Mouse (Mus musculus) heart, embryonic 13.5 days (tissue): ENCODE measurements around the gene Tmem132c. TPM values are rescaled to one million over a fixed set of nuclear protein-coding genes. Genes with fewer than 3 reads are reported as not detected.
A peak's percentile ranks its signal among the peaks of the same experiment; 100 is the strongest.

Experiments used
- ATAC-seq: fragments of 200-750 bp; cut with Nextera tagmentation; 2 replicates; pipeline ENCODE4 v1.8.0; 2017; ENCODE audit warnings: moderate TSS enrichment; ENCODE audit not compliant: insufficient number of reproducible peaks, low FRiP score, low TSS enrichment; ENCODE audit errors: extremely low read depth
- H3K27ac ChIP-seq: fragments of 300-500 bp; sonication (generic); replicated peaks from 2 replicates; pipeline ENCODE4 v1.5.1; 2015; ENCODE audit warnings: moderate library complexity, mild to moderate bottlenecking, inconsistent platforms
- H3K27me3 ChIP-seq: fragments of 300-500 bp; sonication (generic); replicated peaks from 2 replicates; pipeline ENCODE4 v1.6.1; 2015; ENCODE audit warnings: mild to moderate bottlenecking, inconsistent platforms
- H3K36me3 ChIP-seq: fragments of 300-500 bp; sonication (generic); 2 replicates; pipeline ENCODE4 v1.6.1; 2015; ENCODE audit warnings: mild to moderate bottlenecking, inconsistent platforms
- H3K4me1 ChIP-seq: fragments of 300-500 bp; sonication (generic); 2 replicates; pipeline ENCODE4 v1.6.1; 2015; ENCODE audit warnings: inconsistent platforms
- H3K4me2 ChIP-seq: fragments of 300-500 bp; sonication (generic); 2 replicates; pipeline ENCODE4 v1.6.1; 2015; ENCODE audit warnings: inconsistent platforms, mild to moderate bottlenecking, moderate library complexity
- H3K4me3 ChIP-seq: fragments of 300-500 bp; sonication (generic); 2 replicates; pipeline ENCODE4 v1.5.1; 2015; ENCODE audit warnings: moderate library complexity, mild to moderate bottlenecking, inconsistent platforms
- H3K9ac ChIP-seq: fragments of 300-500 bp; sonication (generic); 2 replicates; pipeline ENCODE4 v1.6.1; 2015; ENCODE audit warnings: inconsistent platforms, mild to moderate bottlenecking, moderate library complexity
- H3K9me3 ChIP-seq: fragments of 300-500 bp; sonication (generic); 2 replicates; pipeline ENCODE4 v1.6.1; 2016; ENCODE audit warnings: inconsistent platforms
- WGBS: fragments of 180-500 bp; shearing (Covaris S2); methylation state at CpG from one replicate; pipeline ENCODE4 v1.1.7; 2015; ENCODE audit warnings: mixed read lengths; 5-methylcytosine and 5-hydroxymethylcytosine counted together
- polyA plus RNA-seq: library from polyadenylated mRNA; unstranded; fragments of >200 nt; fragmentation: Nextera tagmentation; extraction: Ambion mirVana; gene quantifications from 2 replicates; pipeline ENCODE4 v1.2.1, GENCODE M21; 2015

The Tmem132c gene
- polyA plus RNA-seq, 1 experiment from 2014 or later = 2.9 TPM

GRCm38 (mm10) chr5:127286886-127287285 is 45.3 kb downstream of the Tmem132c start:
- Histone ChIP-seq H3K4me3 (no peak overlapping the region), H3K4me1 (peaks cover 21% of the 10 kb centered on the region), H3K27me3 (no peaks in the 10 kb centered on the region), H3K4me2 (no peak overlapping the region), H3K9me3 (0 out of 2 replicates have a peak, but pooled peaks cover 3% of the 10 kb centered on the region), H3K27ac (no peak overlapping the region), H3K36me3 (no peaks in the 10 kb centered on the region), H3K9ac (no peak overlapping the region)
- WGBS = 58% methylated on average over 5 of the region's 5 CpGs
- no peak for ATAC-seq

GRCm38 (mm10) chr5:127289659-127290058 is 48.1 kb downstream of the Tmem132c start:
- Histone ChIP-seq H3K36me3 (no peaks in the 10 kb centered on the region), H3K4me3 (no peak overlapping the region), H3K4me1 (peaks cover 10% of the 10 kb centered on the region), H3K27me3 (no peaks in the 10 kb centered on the region), H3K4me2 (no peak overlapping the region), H3K27ac (no peak overlapping the region), H3K9me3 (0 out of 2 replicates have a peak, but pooled peaks cover 3% of the 10 kb centered on the region), H3K9ac (no peak overlapping the region)
- ATAC-seq = no peak
- 91% methylated on average over 8 of the region's 8 CpGs for WGBS

- WGBS = 66% methylated on average over 17 of the region's 17 CpGs
- H3K9me3 ChIP-seq = 0 out of 2 replicates have a peak, but pooled peaks cover 3% of the 10 kb centered on the region
- no peak for ATAC-seq
- peak overlapping the region; percentile 8; the same call in 1 of the 2 replicates for H3K4me2 ChIP-seq
- peak overlapping the region; percentile 67 for H3K27ac ChIP-seq
- peaks cover 13% of the 10 kb centered on the region for H3K4me1 ChIP-seq
- no peaks in the 10 kb centered on the region for H3K27me3 ChIP-seq
- no peak overlapping the region for H3K4me3 ChIP-seq
- H3K36me3 ChIP-seq = no peaks in the 10 kb centered on the region
- no peak overlapping the region for H3K9ac ChIP-seq
Observed at GRCm38 (mm10) chr5:127290461-127291250, 49.0 kb downstream of the Tmem132c start.

- Histone ChIP-seq H3K9me3 (0 out of 2 replicates have a peak, but pooled peaks cover 3% of the 10 kb centered on the region), H3K4me1 (peaks cover 13% of the 10 kb centered on the region), H3K4me2 (no peak overlapping the region), H3K4me3 (no peak overlapping the region), H3K9ac (no peak overlapping the region), H3K27me3 (no peaks in the 10 kb centered on the region), H3K27ac (no peak overlapping the region), H3K36me3 (no peaks in the 10 kb centered on the region)
- ATAC-seq = no peak
- WGBS = 58% methylated on average over 7 of the region's 7 CpGs
Observed at GRCm38 (mm10) chr5:127291581-127291980, 50.0 kb downstream of the Tmem132c start.

- H3K27ac ChIP-seq = no peak overlapping the region
- 70% methylated on average over 3 of the region's 3 CpGs for WGBS
- 0 out of 2 replicates have a peak, but pooled peaks cover 3% of the 10 kb centered on the region for H3K9me3 ChIP-seq
Observed at GRCm38 (mm10) chr5:127293698-127294097, 52.1 kb downstream of the Tmem132c start.

GRCm38 (mm10) chr5:127297461-127297860 is 55.9 kb downstream of the Tmem132c start:
- 70% methylated on average over 5 of the region's 5 CpGs for WGBS
- H3K27me3 ChIP-seq = no peaks in the 10 kb centered on the region

More at GRCm38 (mm10) chr5:127293698-127294097, 52.1 kb downstream of the Tmem132c start:
- no peak for ATAC-seq
- no peaks in the 10 kb centered on the region for H3K36me3 ChIP-seq
- H3K27me3 ChIP-seq = no peaks in the 10 kb centered on the region
- no peak overlapping the region for H3K4me3 ChIP-seq
- no peak overlapping the region for H3K9ac ChIP-seq
- H3K4me2 ChIP-seq = no peak overlapping the region
- H3K4me1 ChIP-seq = peaks cover 19% of the 10 kb centered on the region

GRCm38 (mm10) chr5:127298060-127298459 is 56.5 kb downstream of the Tmem132c start:
- WGBS = 47% methylated on average over 2 of the region's 2 CpGs
- ATAC-seq = no peak
- no peak overlapping the region for H3K9ac ChIP-seq
- no peak overlapping the region for H3K4me3 ChIP-seq
- peaks cover 35% of the 10 kb centered on the region for H3K4me1 ChIP-seq
- H3K9me3 ChIP-seq = no peaks in the 10 kb centered on the region
- H3K4me2 ChIP-seq = no peak overlapping the region
- H3K27ac ChIP-seq = no peak overlapping the region
- no peaks in the 10 kb centered on the region for H3K36me3 ChIP-seq
- no peaks in the 10 kb centered on the region for H3K27me3 ChIP-seq

More at GRCm38 (mm10) chr5:127297461-127297860, 55.9 kb downstream of the Tmem132c start:
- Histone ChIP-seq H3K36me3 (no peaks in the 10 kb centered on the region), H3K9ac (no peak overlapping the region), H3K4me1 (peaks cover 35% of the 10 kb centered on the region), H3K27ac (no peak overlapping the region), H3K9me3 (no peaks in the 10 kb centered on the region), H3K4me3 (no peak overlapping the region), H3K4me2 (no peak overlapping the region)
- ATAC-seq = no peak

- Histone ChIP-seq H3K4me2 (no peak overlapping the region), H3K27me3 (no peaks in the 10 kb centered on the region), H3K9ac (no peak overlapping the region), H3K27ac (no peak overlapping the region), H3K9me3 (no peaks in the 10 kb centered on the region), H3K4me3 (no peak overlapping the region), H3K4me1 (peaks cover 35% of the 10 kb centered on the region), H3K36me3 (no peaks in the 10 kb centered on the region)
- ATAC-seq = no peak
- WGBS = 32% methylated on average over 1 of the region's 1 CpGs
Observed at GRCm38 (mm10) chr5:127299010-127299409, 57.4 kb downstream of the Tmem132c start.

- no peak overlapping the region for H3K4me3 ChIP-seq
- H3K27me3 ChIP-seq = no peaks in the 10 kb centered on the region
- 37% methylated on average over 8 of the region's 8 CpGs for WGBS
- H3K9ac ChIP-seq = no peak overlapping the region
- H3K9me3 ChIP-seq = no peaks in the 10 kb centered on the region
- H3K36me3 ChIP-seq = no peaks in the 10 kb centered on the region
- H3K4me2 ChIP-seq = peak overlapping the region; percentile 5; the same call in 1 of the 2 replicates
- ATAC-seq = no peak
- peaks cover 31% of the 10 kb centered on the region for H3K4me1 ChIP-seq
- peak overlapping the region; percentile 40 for H3K27ac ChIP-seq
Observed at GRCm38 (mm10) chr5:127300597-127301254, 59.1 kb downstream of the Tmem132c start.

- Histone ChIP-seq H3K27ac (no peak overlapping the region), H3K27me3 (no peaks in the 10 kb centered on the region), H3K36me3 (no peaks in the 10 kb centered on the region), H3K4me1 (peaks cover 10% of the 10 kb centered on the region), H3K4me3 (no peak overlapping the region), H3K4me2 (no peak overlapping the region), H3K9ac (no peak overlapping the region), H3K9me3 (no peaks in the 10 kb centered on the region)
- ATAC-seq = no peak
- 71% methylated on average over 5 of the region's 5 CpGs for WGBS
Observed at GRCm38 (mm10) chr5:127305312-127305711, 63.7 kb downstream of the Tmem132c start.

- Histone ChIP-seq H3K4me1 (peaks cover 9% of the 10 kb centered on the region), H3K27ac (no peak overlapping the region), H3K36me3 (no peaks in the 10 kb centered on the region), H3K27me3 (no peaks in the 10 kb centered on the region), H3K9me3 (no peaks in the 10 kb centered on the region), H3K4me2 (no peak overlapping the region), H3K4me3 (no peak overlapping the region), H3K9ac (no peak overlapping the region)
- no peak for ATAC-seq
- 53% methylated on average over 5 of the region's 5 CpGs for WGBS
Observed at GRCm38 (mm10) chr5:127305719-127306118, 64.1 kb downstream of the Tmem132c start.
